Mouse (Mus musculus): Measurements from ENCODE around the gene Mapk8ip2.
A peak's percentile ranks its signal among the peaks of the same experiment; 100 is the strongest.

Mapk8ip2 gene

GRCm38 (mm10) chr15:89480584-89480983 is 26.9 kb downstream of the Mapk8ip2 start:
- DNase-seq (ENCODE audit: low spot score in 2 of 2) = no peak

GRCm38 (mm10) chr15:89488182-89488581 is 34.5 kb downstream of the Mapk8ip2 start:
- DNase-seq (ENCODE audit: low spot score in 2 of 2) = no peak

GRCm38 (mm10) chr15:89488611-89489117 is 35.0 kb downstream of the Mapk8ip2 start:
- no peak for DNase-seq (ENCODE audit: low spot score in 2 of 2)

- DNase-seq (ENCODE audit: low spot score in 2 of 2) = no peak
Measured at GRCm38 (mm10) chr15:89494970-89495369, 41.3 kb downstream of the Mapk8ip2 start.

GRCm38 (mm10) chr15:89496131-89496530 is 42.4 kb downstream of the Mapk8ip2 start:
- no peak for DNase-seq (ENCODE audit: low spot score in 2 of 2)

GRCm38 (mm10) chr15:89496841-89497240 is 43.1 kb downstream of the Mapk8ip2 start:
- no peak for DNase-seq (ENCODE audit: low spot score in 2 of 2)

- DNase-seq (ENCODE audit: low spot score in 2 of 2) = no peak
Measured at GRCm38 (mm10) chr15:89497391-89498048, 43.8 kb downstream of the Mapk8ip2 start.

- DNase-seq (ENCODE audit: low spot score in 2 of 2) = peak in 1 of 2 experiments; percentile 59
Measured at GRCm38 (mm10) chr15:89498049-89498960, 44.6 kb downstream of the Mapk8ip2 start.

GRCm38 (mm10) chr15:89498961-89499688 is 45.4 kb downstream of the Mapk8ip2 start, which contains the start of gene Shank3:
Shank3 (plus strand) TSS chr15:89499623.
- DNase-seq (ENCODE audit: low spot score in 2 of 2) = peak in 1 of 2 experiments; percentile 42

- DNase-seq (ENCODE audit: low spot score in 2 of 2) = peak; percentile 62 to 75
Measured at GRCm38 (mm10) chr15:89499784-89500220, 46.1 kb downstream of the Mapk8ip2 start.

- DNase-seq (ENCODE audit: low spot score in 2 of 2) = peak in 1 of 2 experiments; percentile 22
Measured at GRCm38 (mm10) chr15:89500221-89500791, 46.6 kb downstream of the Mapk8ip2 start.

- no peak for DNase-seq (ENCODE audit: low spot score in 2 of 2)
Measured at GRCm38 (mm10) chr15:89501321-89501720, 47.6 kb downstream of the Mapk8ip2 start.

- no peak for DNase-seq (ENCODE audit: low spot score in 2 of 2)
Measured at GRCm38 (mm10) chr15:89504838-89505237, 51.1 kb downstream of the Mapk8ip2 start.

GRCm38 (mm10) chr15:89507751-89508150 is 54.0 kb downstream of the Mapk8ip2 start:
- no peak for DNase-seq (ENCODE audit: low spot score in 2 of 2)

GRCm38 (mm10) chr15:89512679-89513078 is 59.0 kb downstream of the Mapk8ip2 start:
- no peak for DNase-seq (ENCODE audit: low spot score in 2 of 2)

All from cerebellum, postnatal 4 days (tissue).